Mouse (Mus musculus) heart, embryonic 10.5 days (tissue): ENCODE results near the gene Galnt4. TPM values are rescaled to one million over a fixed set of nuclear protein-coding genes. Genes with fewer than 3 reads are reported as not detected.
"Not testable (repeated sequence)": the region's sequence is repeated elsewhere in the genome, so short reads cannot be mapped to it uniquely, and the experiment has no call there.

Source experiments
- DNase-seq: peaks from one replicate; pipeline ENCODE4 v3.0.0-alpha.2; 2017; ENCODE audit warnings: low spot score
- H3K27ac ChIP-seq: fragments of 300-500 bp; sonication (generic); 2 replicates; pipeline ENCODE4 v1.5.1; 2016; ENCODE audit warnings: mild to moderate bottlenecking
- H3K27me3 ChIP-seq: fragments of 300-500 bp; sonication (generic); 2 replicates; pipeline ENCODE4 v1.6.1; 2016; ENCODE audit warnings: mild to moderate bottlenecking; ENCODE audit not compliant: poor library complexity, insufficient read depth, severe bottlenecking
- H3K36me3 ChIP-seq: fragments of 300-500 bp; sonication (generic); 2 replicates; pipeline ENCODE4 v1.6.1; 2016; ENCODE audit warnings: mild to moderate bottlenecking, moderate library complexity
- H3K4me1 ChIP-seq: fragments of 300-500 bp; sonication (generic); 2 replicates; pipeline ENCODE4 v1.6.1; 2016; ENCODE audit warnings: mild to moderate bottlenecking
- H3K4me3 ChIP-seq: fragments of 300-500 bp; sonication (generic); 2 replicates; pipeline ENCODE4 v1.5.1; 2016; ENCODE audit warnings: mild to moderate bottlenecking, moderate library complexity
- H3K9me3 ChIP-seq: fragments of 300-500 bp; sonication (generic); 2 replicates; pipeline ENCODE4 v1.6.1; 2016; ENCODE audit warnings: mild to moderate bottlenecking, moderate library complexity
- WGBS: fragments of 180-500 bp; shearing (Covaris S2); methylation state at CpG from one replicate; pipeline ENCODE4 v1.1.7; 2016; 5-methylcytosine and 5-hydroxymethylcytosine counted together
- polyA plus RNA-seq: library from polyadenylated mRNA; unstranded; fragments of >200 nt; fragmentation: Nextera tagmentation; extraction: Ambion mirVana; gene quantifications from 2 replicates; pipeline ENCODE4 v1.2.1, GENCODE M21; 2016

Galnt4 gene
- polyA plus RNA-seq, 1 experiment from 2014 or later: 6.6 TPM

DNA sequence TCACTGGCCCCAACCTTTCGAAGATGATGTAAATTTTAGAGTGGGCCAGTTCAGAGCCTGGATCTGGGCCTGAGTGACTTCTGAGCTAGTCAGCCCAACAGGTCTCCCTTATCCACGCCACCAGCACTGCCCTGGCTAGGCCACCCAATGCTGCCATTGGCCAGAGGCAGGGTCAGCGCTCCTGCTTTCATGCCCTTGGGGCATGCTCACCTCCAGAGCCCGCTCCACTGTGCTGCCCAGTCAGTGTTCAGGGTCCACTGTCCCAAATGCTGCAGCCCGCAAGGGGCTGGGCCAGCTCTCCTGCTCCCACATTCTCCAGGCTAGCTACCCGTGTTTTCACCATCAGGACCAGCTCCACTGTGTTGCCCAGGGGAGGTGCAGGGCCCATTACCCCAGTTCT, 42.1 kb downstream of the Galnt4 start:
- WGBS: 90% methylated on average over 6 of the region's 6 CpGs
- no peaks in the 10 kb centered on the region for H3K27me3 ChIP-seq
- no peak overlapping the region for H3K4me3 ChIP-seq

GRCm38 (mm10) chr10:99151580-99151979, 43.6 kb downstream of the Galnt4 start:
- H3K27me3 ChIP-seq: no peaks in the 10 kb centered on the region
- 89% methylated on average over 1 of the region's 1 CpGs for WGBS
- no peaks in the 10 kb centered on the region for H3K9me3 ChIP-seq
- no peak overlapping the region for H3K27ac ChIP-seq
- H3K4me1 ChIP-seq: 0 out of 2 replicates have a peak, but pooled peaks cover 4% of the 10 kb centered on the region
- H3K4me3 ChIP-seq: no peak overlapping the region
- no peaks in the 10 kb centered on the region for H3K36me3 ChIP-seq
- no peak for DNase-seq

More for the DNA sequence above, 42.1 kb downstream of the Galnt4 start:
- Histone ChIP-seq H3K27ac (no peak overlapping the region), H3K4me1 (0 out of 2 replicates have a peak, but pooled peaks cover 4% of the 10 kb centered on the region), H3K36me3 (no peaks in the 10 kb centered on the region), H3K9me3 (no peaks in the 10 kb centered on the region)
- no peak for DNase-seq

DNA sequence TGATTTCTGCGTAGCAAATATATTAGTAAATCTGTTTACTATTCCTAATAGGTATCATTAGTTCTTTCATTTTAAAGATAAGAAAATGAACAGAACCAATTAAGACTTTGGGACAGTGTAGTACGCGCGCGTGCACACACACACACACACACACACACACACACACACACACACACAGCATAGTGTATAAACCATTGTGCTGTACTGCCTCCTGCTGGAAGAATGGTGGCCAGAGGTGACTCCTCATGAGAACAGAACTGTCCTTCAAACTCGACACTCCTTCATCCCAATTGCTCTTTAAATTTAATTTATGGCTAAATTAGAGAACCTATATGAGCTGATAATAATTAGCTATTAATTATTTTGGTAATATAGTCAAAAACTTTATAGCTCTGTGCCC, 44.1 kb downstream of the Galnt4 start:
- no peak overlapping the region for H3K27ac ChIP-seq
- H3K4me1 ChIP-seq: 0 out of 2 replicates have a peak, but pooled peaks cover 4% of the 10 kb centered on the region
- no peak for DNase-seq
- H3K4me3 ChIP-seq: no peak overlapping the region
- WGBS: 86% methylated on average over 6 of the region's 6 CpGs
- H3K36me3 ChIP-seq: no peaks in the 10 kb centered on the region
- H3K27me3 ChIP-seq: no peaks in the 10 kb centered on the region
- no peaks in the 10 kb centered on the region for H3K9me3 ChIP-seq

DNA sequence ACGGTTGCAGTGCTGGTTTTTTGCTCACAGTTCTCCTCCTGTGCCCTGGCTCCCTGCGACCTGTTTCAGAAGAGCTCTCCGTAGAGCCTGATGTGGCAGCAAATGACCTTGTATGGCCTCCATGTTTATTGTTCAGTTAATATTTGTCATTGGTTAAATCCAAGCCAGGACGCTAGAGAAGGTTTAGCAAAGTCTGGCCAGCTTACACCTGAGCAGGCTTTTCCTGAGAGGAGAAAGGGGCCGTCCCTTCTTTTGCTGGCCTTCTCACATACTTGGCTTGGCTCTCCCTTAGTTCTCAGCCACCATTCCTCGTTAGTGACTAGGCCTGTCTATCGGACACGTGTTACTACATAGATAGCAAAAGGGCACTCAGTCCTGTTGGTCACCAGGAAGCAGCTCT, 46.7 kb downstream of the Galnt4 start:
- WGBS: 82% methylated on average over 8 of the region's 8 CpGs
- Histone ChIP-seq H3K36me3 (no peaks in the 10 kb centered on the region), H3K9me3 (no peaks in the 10 kb centered on the region), H3K4me1 (0 out of 2 replicates have a peak, but pooled peaks cover 4% of the 10 kb centered on the region), H3K27ac (no peak overlapping the region), H3K4me3 (no peak overlapping the region), H3K27me3 (no peaks in the 10 kb centered on the region)
- no peak for DNase-seq

DNA sequence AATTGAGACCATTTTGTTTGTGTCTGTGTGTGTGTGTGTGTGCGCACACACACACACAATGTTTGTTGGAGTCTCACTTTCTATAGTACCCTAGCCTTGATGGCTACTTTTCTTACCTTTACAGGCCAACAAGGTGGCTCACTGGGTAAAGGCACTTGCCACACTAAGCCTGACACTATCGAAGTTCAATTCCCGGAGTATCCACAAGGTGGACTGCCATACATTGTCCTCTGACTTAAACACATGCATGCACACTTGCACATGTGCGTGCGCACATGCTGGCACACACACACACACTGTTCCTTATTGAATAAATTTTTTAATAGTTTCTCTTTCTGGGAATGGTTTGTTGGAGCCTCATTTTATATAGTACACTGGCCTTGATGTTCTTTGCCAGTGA, 48.8 kb downstream of the Galnt4 start:
- whole genome bisulfite sequencing: 94% methylated on average over 5 of the region's 5 CpGs
- Histone ChIP-seq H3K36me3 (peaks cover 6% of the 10 kb centered on the region; the same call in 1 of the 2 replicates), H3K4me3 (no peak overlapping the region), H3K9me3 (no peaks in the 10 kb centered on the region), H3K27ac (no peak overlapping the region), H3K4me1 (no peaks in the 10 kb centered on the region), H3K27me3 (no peaks in the 10 kb centered on the region)
- DNase-seq: no peak

DNA sequence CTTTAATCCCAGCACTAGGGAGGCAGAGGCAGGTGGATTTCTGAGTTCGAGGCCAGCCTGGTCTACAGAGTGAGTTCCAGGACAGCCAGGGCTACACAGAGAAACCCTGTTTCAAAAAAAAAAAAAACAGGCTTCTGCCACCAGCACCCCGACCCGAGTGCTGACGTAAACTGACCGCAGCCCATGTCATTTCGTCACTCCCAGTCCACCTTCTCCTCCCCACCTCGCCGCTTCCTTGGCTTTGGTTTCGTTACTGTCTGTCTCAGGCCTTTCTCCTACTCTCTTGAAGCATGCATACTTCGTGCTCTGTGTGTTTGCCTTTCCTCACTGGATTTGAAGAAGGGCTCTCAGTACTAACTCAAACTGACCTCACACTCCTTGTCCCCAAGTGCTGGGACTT, 49.7 kb downstream of the Galnt4 start:
- H3K27me3 ChIP-seq, H3K9me3 ChIP-seq, H3K36me3 ChIP-seq, DNase-seq, H3K4me1 ChIP-seq, H3K4me3 ChIP-seq, H3K27ac ChIP-seq: not testable (repeated sequence)
- 89% methylated on average over 10 of the region's 10 CpGs for WGBS

DNA sequence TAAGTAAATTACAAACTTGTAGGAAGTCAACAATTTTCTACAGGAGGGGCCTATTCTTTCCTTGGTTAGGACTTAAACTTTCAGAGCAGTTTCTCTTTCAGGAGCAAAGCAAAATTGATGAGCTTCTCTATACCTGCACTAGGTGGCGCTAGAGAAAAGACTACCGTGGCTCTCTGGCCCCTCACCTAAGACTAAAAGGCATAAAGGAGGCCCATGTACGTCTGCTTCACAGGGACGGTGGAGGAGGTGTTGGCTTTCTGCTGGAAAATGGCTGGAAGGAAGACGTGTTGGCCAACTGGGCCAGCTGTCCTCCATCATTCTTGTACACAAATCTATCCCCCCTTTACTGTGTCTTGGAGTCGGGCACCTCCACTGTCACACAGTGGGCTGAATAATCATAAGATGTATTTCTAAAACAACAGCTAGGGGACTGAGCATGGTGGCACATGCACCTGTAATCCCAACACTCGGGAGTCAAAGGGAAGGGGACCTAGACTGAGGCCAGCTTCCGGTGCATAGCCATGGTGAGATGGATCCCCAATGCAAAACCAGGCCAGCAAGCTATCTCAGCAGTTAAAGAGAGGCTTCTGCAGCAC, 54.1 kb downstream of the Galnt4 start:
- DNase-seq: no peak
- no peaks in the 10 kb centered on the region for H3K9me3 ChIP-seq
- peaks cover 6% of the 10 kb centered on the region; the same call in 1 of the 2 replicates for H3K36me3 ChIP-seq
- H3K27ac ChIP-seq: no peak overlapping the region
- no peaks in the 10 kb centered on the region for H3K27me3 ChIP-seq
- peaks cover 13% of the 10 kb centered on the region for H3K4me1 ChIP-seq
- no peak overlapping the region for H3K4me3 ChIP-seq
- 41% methylated on average over 8 of the region's 8 CpGs for WGBS

Other genes starting within 250 kb of the Galnt4 start
- gene Atp2b1, start 193.8 kb upstream of the Galnt4 start, polyA plus RNA-seq: 106 and 129 TPM in 2 replicates
- gene Poc1b, start 1.1 kb upstream of the Galnt4 start, polyA plus RNA-seq: 12.0 and 16.2 TPM in 2 replicates
- gene Phxr2, start 18.2 kb downstream of the Galnt4 start, polyA plus RNA-seq: not detected in 2 replicates
- 58.5 and 65.3 TPM in 2 replicates for gene Dusp6, start 155.1 kb downstream of the Galnt4 start, polyA plus RNA-seq